Mouse (Mus musculus): ENCODE results near the gene Dsn1. TPM values are rescaled to one million over a fixed set of nuclear protein-coding genes. Genes with fewer than 3 reads are reported as not detected.

Gene Dsn1
- total and polyA plus RNA-seq, 2 experiments from 2014 or later, result 13.8 to 47.4 TPM

GRCm38 (mm10) chr2:157053124-157053523 lies 46.2 kb upstream of the Dsn1 start:
- Histone ChIP-seq H3K27me3 (ENCODE audit: control insufficient read depth, insufficient read depth, low read length) (no peaks in the 10 kb centered on the region), H3K9me3 (replicated peaks; ENCODE audit: control insufficient read depth, low read length) (no peaks in the 10 kb centered on the region), H3K4me3 (ENCODE audit: low read depth, low read length) (no peak overlapping the region), H3K27ac (ENCODE audit: low read depth) (no peak overlapping the region), H3K4me2 (ENCODE audit: low read depth, low read length) (no peak overlapping the region), H3K9ac (replicated peaks; ENCODE audit: low read depth, low read length) (no peak overlapping the region), H3K4me1 (ENCODE audit: control insufficient read depth, insufficient read depth) (peaks cover 12% of the 10 kb centered on the region), H3K36me3 (replicated peaks; ENCODE audit: control insufficient read depth, insufficient read depth, low read length) (peaks cover 31% of the 10 kb centered on the region)
- 93% methylated on average over 5 of the region's 5 CpGs for WGBS
- TF ChIP-seq CTCF (IDR thresholded peaks at IDR 0.05; ENCODE audit: low read depth) (no peak), EP300 (IDR thresholded peaks at IDR 0.05; ENCODE audit: low read depth) (no peak)
- ATAC-seq (ENCODE audit: insufficient read depth, low read depth) (no peak), DNase-seq (ENCODE audit: low spot score) (no peak)

GRCm38 (mm10) chr2:157052448-157052847 lies 45.5 kb upstream of the Dsn1 start:
- no peak for TF ChIP-seq CTCF (IDR thresholded peaks at IDR 0.05; ENCODE audit: low read depth)
- no peak for TF ChIP-seq EP300 (IDR thresholded peaks at IDR 0.05; ENCODE audit: low read depth)
- H3K4me3 ChIP-seq (ENCODE audit: low read depth, low read length), result no peak overlapping the region
- H3K27ac ChIP-seq (ENCODE audit: low read depth), result no peak overlapping the region
- ATAC-seq (ENCODE audit: insufficient read depth, low read depth), result no peak
- H3K4me2 ChIP-seq (ENCODE audit: low read depth, low read length), result no peak overlapping the region
- peaks cover 28% of the 10 kb centered on the region for H3K36me3 ChIP-seq (replicated peaks; ENCODE audit: control insufficient read depth, insufficient read depth, low read length)
- no peak overlapping the region for H3K9ac ChIP-seq (replicated peaks; ENCODE audit: low read depth, low read length)
- no peak for DNase-seq (ENCODE audit: low spot score)
- no peaks in the 10 kb centered on the region for H3K27me3 ChIP-seq (ENCODE audit: control insufficient read depth, insufficient read depth, low read length)
- peaks cover 12% of the 10 kb centered on the region for H3K4me1 ChIP-seq (ENCODE audit: control insufficient read depth, insufficient read depth)
- 40% methylated on average over 8 of the region's 8 CpGs for WGBS
- no peaks in the 10 kb centered on the region for H3K9me3 ChIP-seq (replicated peaks; ENCODE audit: control insufficient read depth, low read length)

GRCm38 (mm10) chr2:157049831-157050243 lies 42.9 kb upstream of the Dsn1 start:
- Histone ChIP-seq H3K9me3 (replicated peaks; ENCODE audit: control insufficient read depth, low read length) (no peaks in the 10 kb centered on the region), H3K27me3 (ENCODE audit: control insufficient read depth, insufficient read depth, low read length) (no peaks in the 10 kb centered on the region), H3K4me3 (ENCODE audit: low read depth, low read length) (no peak overlapping the region), H3K4me1 (ENCODE audit: control insufficient read depth, insufficient read depth) (peaks cover 8% of the 10 kb centered on the region), H3K9ac (replicated peaks; ENCODE audit: low read depth, low read length) (no peak overlapping the region), H3K36me3 (replicated peaks; ENCODE audit: control insufficient read depth, insufficient read depth, low read length) (peaks cover 49% of the 10 kb centered on the region), H3K27ac (ENCODE audit: low read depth) (peak overlapping the region; percentile 22), H3K4me2 (ENCODE audit: low read depth, low read length) (no peak overlapping the region)
- DNase-seq (ENCODE audit: low spot score), result no peak
- ATAC-seq (ENCODE audit: insufficient read depth, low read depth), result no peak
- TF ChIP-seq EP300 (IDR thresholded peaks at IDR 0.05; ENCODE audit: low read depth) (no peak), CTCF (IDR thresholded peaks at IDR 0.05; ENCODE audit: low read depth) (no peak)
- 38% methylated on average over 8 of the region's 8 CpGs for WGBS

GRCm38 (mm10) chr2:157048395-157049181 lies 41.6 kb upstream of the Dsn1 start:
- Histone ChIP-seq H3K4me3 (ENCODE audit: low read depth, low read length) (no peak overlapping the region), H3K27ac (ENCODE audit: low read depth) (no peak overlapping the region), H3K36me3 (replicated peaks; ENCODE audit: control insufficient read depth, insufficient read depth, low read length) (peaks cover 47% of the 10 kb centered on the region), H3K4me1 (ENCODE audit: control insufficient read depth, insufficient read depth) (no peaks in the 10 kb centered on the region), H3K27me3 (ENCODE audit: control insufficient read depth, insufficient read depth, low read length) (no peaks in the 10 kb centered on the region), H3K9me3 (replicated peaks; ENCODE audit: control insufficient read depth, low read length) (no peaks in the 10 kb centered on the region), H3K4me2 (ENCODE audit: low read depth, low read length) (no peak overlapping the region), H3K9ac (replicated peaks; ENCODE audit: low read depth, low read length) (no peak overlapping the region)
- DNase-seq (ENCODE audit: low spot score) (no peak), ATAC-seq (ENCODE audit: insufficient read depth, low read depth) (no peak)
- 83% methylated on average over 13 of the region's 13 CpGs for WGBS
- TF ChIP-seq EP300 (IDR thresholded peaks at IDR 0.05; ENCODE audit: low read depth) (no peak), CTCF (IDR thresholded peaks at IDR 0.05; ENCODE audit: low read depth) (no peak)

- ATAC-seq (ENCODE audit: insufficient read depth, low read depth), result no peak
- no peak overlapping the region for H3K9ac ChIP-seq (replicated peaks; ENCODE audit: low read depth, low read length)
- H3K4me3 ChIP-seq (ENCODE audit: low read depth, low read length), result no peak overlapping the region
- H3K9me3 ChIP-seq (replicated peaks; ENCODE audit: control insufficient read depth, low read length), result no peaks in the 10 kb centered on the region
- TF ChIP-seq EP300 (IDR thresholded peaks at IDR 0.05; ENCODE audit: low read depth), result no peak
- no peak for TF ChIP-seq CTCF (IDR thresholded peaks at IDR 0.05; ENCODE audit: low read depth)
- no peaks in the 10 kb centered on the region for H3K4me1 ChIP-seq (ENCODE audit: control insufficient read depth, insufficient read depth)
- no peak for DNase-seq (ENCODE audit: low spot score)
- H3K4me2 ChIP-seq (ENCODE audit: low read depth, low read length), result no peak overlapping the region
- 93% methylated on average over 5 of the region's 5 CpGs for WGBS
- peaks cover 33% of the 10 kb centered on the region for H3K36me3 ChIP-seq (replicated peaks; ENCODE audit: control insufficient read depth, insufficient read depth, low read length)
- no peak overlapping the region for H3K27ac ChIP-seq (ENCODE audit: low read depth)
- H3K27me3 ChIP-seq (ENCODE audit: control insufficient read depth, insufficient read depth, low read length), result no peaks in the 10 kb centered on the region
These were observed 40.0 kb upstream of the Dsn1 start for GRCm38 (mm10) chr2:157046956-157047355.

- 97% methylated on average over 2 of the region's 2 CpGs for WGBS
- no peak for ATAC-seq (ENCODE audit: insufficient read depth, low read depth)
- Histone ChIP-seq H3K36me3 (replicated peaks; ENCODE audit: control insufficient read depth, insufficient read depth, low read length) (peaks cover 39% of the 10 kb centered on the region), H3K9ac (replicated peaks; ENCODE audit: low read depth, low read length) (no peak overlapping the region), H3K27ac (ENCODE audit: low read depth) (no peak overlapping the region), H3K9me3 (replicated peaks; ENCODE audit: control insufficient read depth, low read length) (no peaks in the 10 kb centered on the region), H3K4me3 (ENCODE audit: low read depth, low read length) (no peak overlapping the region), H3K27me3 (ENCODE audit: control insufficient read depth, insufficient read depth, low read length) (no peaks in the 10 kb centered on the region), H3K4me1 (ENCODE audit: control insufficient read depth, insufficient read depth) (no peaks in the 10 kb centered on the region), H3K4me2 (ENCODE audit: low read depth, low read length) (no peak overlapping the region)
- no peak for DNase-seq (ENCODE audit: low spot score)
- TF ChIP-seq EP300 (IDR thresholded peaks at IDR 0.05; ENCODE audit: low read depth) (no peak), CTCF (IDR thresholded peaks at IDR 0.05; ENCODE audit: low read depth) (no peak)
These were observed 39.0 kb upstream of the Dsn1 start for GRCm38 (mm10) chr2:157045932-157046331.
